Mouse (Mus musculus): ENCODE results near the gene Aqp3.
A peak's percentile ranks its signal among the peaks of the same experiment; 100 is the strongest.
"Not testable (repeated sequence)": the region's sequence is repeated elsewhere in the genome, so short reads cannot be mapped to it uniquely, and the experiment has no call there.

Gene Aqp3

DNA sequence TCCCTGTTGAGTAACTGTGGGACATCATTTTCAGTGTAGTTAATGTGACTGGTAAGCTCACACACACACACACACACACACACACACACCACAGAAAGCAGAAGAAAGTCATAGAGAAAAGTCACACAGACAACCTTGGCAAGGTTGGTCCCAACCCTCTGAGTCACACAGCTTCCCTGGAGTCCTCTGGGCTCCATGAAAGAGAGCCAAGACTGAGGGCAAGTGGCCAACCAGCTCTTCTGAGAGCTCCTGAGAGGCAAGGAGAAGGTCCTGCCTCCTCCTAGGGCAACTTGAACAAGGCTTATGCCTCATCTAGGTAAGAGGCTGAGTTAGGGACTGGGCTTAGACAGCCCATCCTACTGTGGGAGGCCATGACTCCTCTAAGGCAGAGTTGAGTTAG, 4.9 kb upstream of the Aqp3 start:
- DNase-seq = no peak

DNA sequence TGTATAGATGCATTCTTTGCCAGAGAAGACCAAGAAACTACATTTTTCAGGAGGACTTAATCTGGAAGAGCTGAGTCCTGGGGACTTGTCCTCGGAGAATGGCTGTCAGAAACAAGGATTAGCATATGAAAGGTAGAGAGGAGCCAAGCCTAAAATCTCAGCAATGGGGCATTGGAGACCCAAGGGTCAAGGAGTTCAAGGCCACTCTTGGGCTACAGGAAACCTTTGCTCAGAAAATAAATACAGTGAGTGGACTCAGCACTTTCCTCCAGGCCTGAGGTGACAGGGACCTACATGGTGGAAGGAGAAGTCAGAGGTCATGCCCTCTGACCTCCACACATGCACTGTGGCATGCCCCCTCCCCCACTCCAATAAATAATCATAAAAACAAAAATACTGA, 3.0 kb upstream of the Aqp3 start:
- no peak for DNase-seq

- DNase-seq = peak; percentile 40
These were observed 581 bp upstream of the Aqp3 start for GRCm38 (mm10) chr4:41098577-41098951.

- no peak for DNase-seq
These were observed 602 bp downstream of the Aqp3 start for GRCm38 (mm10) chr4:41097381-41097780.

GRCm38 (mm10) chr4:41096794-41097193, 1.2 kb downstream of the Aqp3 start:
- DNase-seq = no peak

- DNase-seq = peak; percentile 63
These were observed 1.8 kb downstream of the Aqp3 start for GRCm38 (mm10) chr4:41096169-41096568.

- DNase-seq = peak; percentile 42
These were observed 3.6 kb downstream of the Aqp3 start for GRCm38 (mm10) chr4:41094361-41094760.

GRCm38 (mm10) chr4:41092958-41093357, 5.0 kb downstream of the Aqp3 start:
- DNase-seq = no peak

GRCm38 (mm10) chr4:41091391-41091790, 6.6 kb downstream of the Aqp3 start:
- DNase-seq = no peak

- no peak for DNase-seq
These were observed 8.3 kb downstream of the Aqp3 start for GRCm38 (mm10) chr4:41089705-41090104.

DNA sequence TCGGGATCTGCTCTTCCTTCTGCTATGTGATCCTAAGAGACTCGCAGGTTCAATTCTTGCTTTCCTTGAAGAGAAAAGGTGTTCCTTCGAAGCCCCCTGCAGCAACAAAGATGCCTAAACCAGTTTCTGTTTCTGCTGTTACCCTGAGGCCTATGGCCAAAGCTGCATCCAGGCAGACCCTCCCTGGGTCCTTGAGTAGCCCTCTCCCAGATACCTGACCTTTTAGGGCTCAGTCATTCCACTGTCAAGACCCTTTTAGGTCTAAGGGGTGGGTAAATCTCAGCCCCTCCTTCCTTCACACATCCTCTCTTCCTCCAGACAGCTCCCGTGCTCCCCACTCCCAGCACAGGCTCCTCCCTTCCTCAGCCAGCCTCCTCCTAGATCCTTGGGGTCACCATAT, 8.8 kb downstream of the Aqp3 start:
- DNase-seq = no peak

DNA sequence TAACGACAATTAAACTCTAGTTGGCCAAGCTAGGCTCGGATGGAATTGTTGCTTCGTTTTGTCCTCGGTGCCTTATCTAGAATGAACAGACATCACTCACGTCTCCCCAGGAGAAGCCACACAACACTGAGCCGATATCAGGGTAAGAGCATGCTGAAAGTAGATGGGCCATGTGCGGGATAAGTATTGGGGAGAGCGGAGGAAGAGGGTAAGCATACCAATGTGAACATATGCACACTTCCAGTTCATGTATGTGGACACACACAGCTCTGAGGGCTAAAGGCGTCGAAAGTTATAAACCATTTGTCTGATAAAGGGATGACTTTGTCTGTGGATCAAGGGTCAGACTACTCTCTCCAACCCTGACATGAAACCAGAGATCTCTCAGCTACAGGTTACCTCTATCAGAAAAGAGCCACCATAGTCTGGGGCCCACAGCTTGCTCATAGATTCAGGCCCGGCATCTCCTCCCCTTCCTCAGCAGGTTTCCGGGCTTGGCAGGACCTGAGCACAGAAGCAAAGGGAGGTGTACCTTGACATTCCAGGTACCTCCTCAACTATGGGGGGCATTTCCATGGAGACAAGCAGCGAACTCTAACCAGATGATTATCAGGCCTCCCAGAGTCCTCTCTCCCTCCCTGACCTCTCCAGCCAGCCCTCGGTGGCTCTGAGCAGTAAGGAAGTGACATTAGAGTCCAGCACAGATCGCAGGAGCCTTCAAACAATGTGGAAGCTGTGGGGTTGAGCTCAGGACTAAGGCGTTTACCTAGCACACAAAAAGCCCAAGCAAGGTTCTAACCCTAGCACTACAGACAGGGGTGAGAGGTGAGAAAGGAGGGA, 10.3 kb downstream of the Aqp3 start:
- DNase-seq = no peak

DNA sequence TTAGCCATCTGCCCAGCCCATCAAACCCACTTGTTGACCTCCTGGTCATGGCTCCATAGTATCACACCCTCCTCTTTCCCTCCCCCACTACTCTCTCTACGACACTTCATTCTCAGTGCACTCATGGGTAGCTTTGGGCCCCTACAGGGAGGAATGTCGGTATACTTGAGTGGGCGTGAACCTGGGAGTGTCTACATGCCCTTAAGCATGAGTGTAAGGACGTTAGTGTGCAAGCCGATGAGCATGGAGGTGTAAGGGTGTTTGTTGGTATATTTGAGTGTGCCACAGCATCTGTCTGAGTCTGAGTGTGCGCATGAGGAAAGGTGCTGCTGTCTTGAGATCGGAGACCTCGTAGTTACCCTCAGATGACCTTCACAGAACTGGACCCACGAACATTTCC, 11.0 kb downstream of the Aqp3 start:
- no peak for DNase-seq

DNA sequence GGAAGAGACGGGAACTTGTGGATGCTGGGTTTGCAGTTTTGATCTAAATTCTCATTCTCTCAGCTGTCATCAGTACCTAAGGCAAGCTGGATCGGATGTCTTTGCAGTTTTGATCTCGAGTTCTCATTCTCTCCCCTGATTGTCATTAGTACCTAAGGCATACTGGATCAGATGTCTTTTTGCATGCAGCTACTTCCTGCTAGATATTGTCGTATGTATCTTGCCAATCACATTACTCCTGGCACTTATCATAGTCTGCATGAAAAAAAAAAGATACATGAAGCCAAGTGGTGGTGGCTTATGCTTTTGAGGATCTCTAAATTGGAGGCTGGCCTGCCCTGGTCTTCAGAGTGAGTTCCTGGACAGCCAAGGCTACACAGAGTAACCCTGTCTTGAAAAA, 13.2 kb downstream of the Aqp3 start:
- no peak for DNase-seq

GRCm38 (mm10) chr4:41082803-41083202, 15.2 kb downstream of the Aqp3 start:
- not testable (repeated sequence) for DNase-seq

DNA sequence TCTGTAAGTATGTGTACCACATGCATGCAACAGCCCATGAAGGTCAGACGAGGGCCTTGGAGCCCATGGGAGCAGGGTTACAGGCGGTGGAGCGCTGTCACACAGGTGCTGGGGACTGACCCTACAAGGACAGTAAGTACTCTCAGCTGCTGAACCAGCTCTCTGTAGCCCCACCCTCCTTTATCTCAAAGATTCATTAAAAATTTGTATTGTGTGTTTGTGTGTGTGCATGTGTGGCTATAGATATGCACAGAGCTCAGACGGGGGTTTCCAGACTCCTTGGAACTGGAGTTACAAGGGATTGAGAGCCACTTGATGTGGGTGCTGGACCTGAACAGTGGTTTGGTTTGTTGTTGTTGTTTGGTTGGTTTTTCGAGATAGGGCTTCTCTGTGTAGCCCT, 16.2 kb downstream of the Aqp3 start:
- DNase-seq = no peak

GRCm38 (mm10) chr4:41078726-41079125, 19.3 kb downstream of the Aqp3 start:
- DNase-seq = no peak

DNA sequence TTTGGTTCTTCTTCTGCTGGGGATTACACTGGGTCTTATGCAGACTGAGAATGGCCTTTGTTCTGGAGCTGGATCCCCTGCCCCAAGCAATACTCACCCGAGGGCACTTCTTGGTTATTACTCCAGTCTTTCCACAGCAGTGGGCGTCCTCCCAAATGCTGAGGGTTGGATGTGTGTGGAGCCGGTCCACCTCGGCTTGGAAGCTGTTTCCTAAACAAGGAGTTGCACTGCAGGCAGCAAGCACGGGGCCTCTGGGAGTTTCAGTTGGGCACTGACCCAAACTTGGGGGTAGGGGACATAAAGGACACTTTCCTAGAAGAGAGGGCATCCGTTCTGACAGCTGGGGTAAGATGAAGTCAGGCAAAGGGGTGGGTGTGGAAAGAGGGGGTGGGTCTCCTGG, 23.5 kb downstream of the Aqp3 start:
- DNase-seq = no peak

DNA sequence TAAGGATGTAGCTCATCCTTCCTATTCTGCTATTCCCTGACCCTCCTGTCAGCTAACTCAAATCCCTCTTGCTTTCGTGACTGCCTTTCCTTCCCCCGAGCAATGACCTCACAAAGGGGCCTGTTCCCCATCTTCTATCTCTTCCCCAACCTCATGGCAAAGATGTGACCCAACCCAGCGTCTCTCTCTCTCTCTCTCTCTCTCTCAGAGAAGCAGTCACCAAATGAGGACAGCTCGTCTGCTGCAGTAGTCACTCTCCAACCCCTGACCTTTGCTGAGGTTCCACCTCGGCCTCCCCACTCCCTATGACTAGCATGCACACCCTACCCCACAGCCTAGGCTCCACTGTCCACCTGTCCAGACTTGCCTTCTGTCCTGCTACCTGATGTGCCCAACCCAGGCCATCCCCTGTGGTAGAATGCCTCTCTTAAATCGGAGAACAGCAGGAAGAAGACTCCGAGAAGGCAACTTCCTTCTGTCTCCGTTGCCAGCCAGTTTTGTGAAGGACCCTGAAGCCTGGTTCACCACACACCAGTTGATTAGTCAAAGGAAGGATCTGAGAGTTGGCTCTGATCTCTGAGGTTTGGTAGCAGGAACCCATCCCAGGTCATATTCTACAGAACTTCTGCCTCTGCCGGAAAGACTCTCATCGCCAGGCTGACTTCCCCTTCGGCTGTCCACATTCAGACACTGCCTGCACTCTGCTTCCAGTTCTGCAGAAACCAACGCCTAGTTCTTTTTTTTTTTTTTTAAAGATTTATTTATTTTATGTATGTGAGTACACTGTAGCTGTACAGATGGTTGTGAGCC, 24.8 kb downstream of the Aqp3 start:
- DNase-seq = no peak

DNA sequence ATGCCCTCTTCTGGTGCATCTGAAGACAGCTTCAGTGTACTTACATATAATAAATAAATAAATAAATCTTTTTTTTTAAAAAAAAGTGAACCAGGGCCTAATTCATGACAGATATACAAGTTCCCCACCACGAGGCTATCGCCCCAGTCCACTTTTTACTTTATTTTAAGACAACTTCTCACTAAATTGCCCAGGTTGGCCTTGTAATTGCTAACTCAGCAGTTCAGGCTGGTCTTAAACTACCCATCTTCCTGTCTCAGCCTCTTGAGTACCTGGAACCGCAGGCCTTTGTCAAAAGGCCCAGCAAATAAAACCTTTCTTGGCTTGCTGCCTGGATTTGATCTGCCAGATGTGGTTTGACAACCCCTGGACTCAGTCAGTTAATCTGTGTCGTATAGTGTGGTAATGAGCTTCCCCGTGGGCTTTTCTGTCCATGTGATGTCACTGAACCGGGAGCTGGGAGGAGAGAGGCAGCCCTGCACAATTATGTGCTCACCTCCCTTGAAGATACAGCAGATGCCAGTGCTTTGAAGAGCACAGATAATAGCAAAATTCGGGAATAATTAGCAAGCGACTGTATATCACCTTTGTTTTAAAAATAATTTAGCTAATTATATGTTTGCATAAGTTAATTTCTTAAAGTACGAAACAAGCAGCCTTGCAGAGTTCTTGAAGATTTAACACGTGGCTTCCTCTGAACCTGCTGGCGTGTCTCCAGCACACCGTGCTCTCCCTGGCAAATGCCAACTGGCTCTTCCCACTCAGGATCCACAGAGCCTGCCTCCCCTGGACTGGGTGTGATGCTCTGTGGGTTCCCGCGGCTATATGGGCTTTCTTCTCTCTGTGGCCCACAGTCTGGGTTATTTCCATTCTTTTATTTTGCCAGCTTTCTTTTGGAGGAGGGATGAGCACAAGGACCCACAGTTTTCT, 26.2 kb downstream of the Aqp3 start:
- no peak for DNase-seq

DNA sequence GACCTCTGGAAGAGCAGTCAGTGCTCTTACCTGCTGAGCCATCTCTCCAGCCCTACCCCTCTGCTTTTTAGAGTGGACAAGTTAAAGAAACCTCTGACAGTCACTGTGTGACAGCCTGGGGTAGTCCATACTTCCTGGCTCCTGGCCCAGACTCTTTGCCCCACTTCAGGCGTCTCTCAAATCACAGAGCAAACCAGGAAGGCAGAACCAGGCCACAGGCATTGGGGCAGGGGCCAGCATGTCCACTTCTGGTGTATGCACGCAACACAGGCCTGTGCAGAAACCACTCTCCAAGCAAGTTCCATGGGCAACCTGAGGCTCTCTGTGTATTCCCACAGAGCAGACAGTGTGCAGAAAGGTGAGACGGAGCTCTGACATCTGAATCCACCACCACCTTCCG, 32.8 kb downstream of the Aqp3 start:
- no peak for DNase-seq

GRCm38 (mm10) chr4:41063894-41064673, 33.9 kb downstream of the Aqp3 start:
- DNase-seq = peak; percentile 65
